Mouse (Mus musculus) ES-CJ7 (cell line): Measurements from ENCODE around the gene Olfr132.

Experiments used
- DNase-seq: peaks from one replicate; pipeline ENCODE4 v3.0.0; 2011; ENCODE audit warnings: low read depth, low spot score

Gene Olfr132

GRCm38 (mm10) chr17:38134426-38134825 is at the start of gene Olfr132:
Gene Olfr132, minus strand, starts transcription at chr17:38134526.
- no peak for DNase-seq

GRCm38 (mm10) chr17:38171088-38171487 is 36.8 kb upstream of the Olfr132 start, which contains the start of gene Olfr134:
Gene Olfr134, plus strand, starts transcription at chr17:38171388.
- DNase-seq: no peak

GRCm38 (mm10) chr17:38144981-38145380 is 10.7 kb upstream of the Olfr132 start, which contains the start of gene Olfr133:
Gene Olfr133, plus strand, starts transcription at chr17:38145281.
- no peak for DNase-seq

- peak; percentile 60 for DNase-seq
These were observed 9.0 kb downstream of the Olfr132 start for GRCm38 (mm10) chr17:38125371-38125770.

GRCm38 (mm10) chr17:38124199-38124598 is 10.1 kb downstream of the Olfr132 start:
- DNase-seq: peak; percentile 45

- no peak for DNase-seq
These were observed 45.7 kb downstream of the Olfr132 start, which contains the start of gene Olfr131 for GRCm38 (mm10) chr17:38088593-38088992. Gene Olfr131, minus strand, starts transcription at chr17:38088693.

- no peak for DNase-seq
These were observed 52.0 kb downstream of the Olfr132 start for GRCm38 (mm10) chr17:38082364-38082763.
